Mouse (Mus musculus) macrophage (primary cell): ENCODE results near the gene Cacng6. TPM values are rescaled to one million over a fixed set of nuclear protein-coding genes. Genes with fewer than 3 reads are reported as not detected.

Source experiments
- H3K27ac ChIP-seq: fragments of 350-480 bp; formaldehyde crosslinking; 2 replicates; pipeline ENCODE4 v1.9.0; 2021
- H3K36me3 ChIP-seq: fragments of 350-480 bp; formaldehyde crosslinking; 2 replicates; pipeline ENCODE4 v1.9.0; 2021; ENCODE audit errors: inconsistent target
- H3K4me3 ChIP-seq: fragments of 350-480 bp; formaldehyde crosslinking; 2 replicates; pipeline ENCODE4 v1.9.0; 2021; ENCODE audit errors: inconsistent target
- H3K79me2 ChIP-seq: fragments of 350-480 bp; formaldehyde crosslinking; 2 replicates; pipeline ENCODE4 v1.9.0; 2021; ENCODE audit errors: inconsistent target
- WGBS: methylation state at CpG from one replicate; pipeline ENCODE4 v1.1.7; 2026; ENCODE audit warnings: inconsistent platforms; ENCODE audit not compliant: missing documents; 5-methylcytosine and 5-hydroxymethylcytosine counted together
- polyA plus RNA-seq: library from polyadenylated mRNA; stranded (reverse); fragments of 250-400 nt; gene quantifications from 3 replicates; pipeline ENCODE4 v1.2.4, GENCODE M21; 2018; ENCODE audit warnings: inconsistent platforms

The Cacng6 gene
- polyA plus RNA-seq, 1 experiment from 2014 or later, result not detected

GRCm38 (mm10) chr7:3439984-3440383 is 16.0 kb downstream of the Cacng6 start:
- Histone ChIP-seq H3K27ac (no peak overlapping the region), H3K4me3 (no peak overlapping the region), H3K79me2 (no peaks in the 10 kb centered on the region), H3K36me3 (no peaks in the 10 kb centered on the region)
- 100% methylated on average over 3 of the region's 11 CpGs for WGBS

GRCm38 (mm10) chr7:3440526-3440925 is 16.5 kb downstream of the Cacng6 start:
- Histone ChIP-seq H3K4me3 (no peak overlapping the region), H3K79me2 (no peaks in the 10 kb centered on the region), H3K27ac (no peak overlapping the region), H3K36me3 (no peaks in the 10 kb centered on the region)
- WGBS, result 92% methylated on average over 8 of the region's 8 CpGs

- no peaks in the 10 kb centered on the region for H3K79me2 ChIP-seq
- H3K36me3 ChIP-seq, result no peaks in the 10 kb centered on the region
- 4% methylated on average over 10 of the region's 10 CpGs for WGBS
- H3K27ac ChIP-seq, result peak overlapping the region; percentile 37
- no peak overlapping the region for H3K4me3 ChIP-seq
These were observed 18.6 kb downstream of the Cacng6 start for GRCm38 (mm10) chr7:3442476-3443062.

GRCm38 (mm10) chr7:3444678-3445077 is 20.7 kb downstream of the Cacng6 start:
- WGBS, result 61% methylated on average over 3 of the region's 3 CpGs
- H3K27ac ChIP-seq, result no peak overlapping the region
- no peaks in the 10 kb centered on the region for H3K36me3 ChIP-seq
- H3K79me2 ChIP-seq, result no peaks in the 10 kb centered on the region
- H3K4me3 ChIP-seq, result no peak overlapping the region

- H3K36me3 ChIP-seq, result no peaks in the 10 kb centered on the region
- no peak overlapping the region for H3K4me3 ChIP-seq
- H3K27ac ChIP-seq, result no peak overlapping the region
- WGBS, result 92% methylated on average over 3 of the region's 3 CpGs
- H3K79me2 ChIP-seq, result no peaks in the 10 kb centered on the region
These were observed 22.6 kb downstream of the Cacng6 start for GRCm38 (mm10) chr7:3446584-3446983.

GRCm38 (mm10) chr7:3447026-3447425 is 23.0 kb downstream of the Cacng6 start:
- Histone ChIP-seq H3K27ac (no peak overlapping the region), H3K4me3 (no peak overlapping the region), H3K79me2 (no peaks in the 10 kb centered on the region), H3K36me3 (no peaks in the 10 kb centered on the region)
- WGBS, result 58% methylated on average over 4 of the region's 4 CpGs

GRCm38 (mm10) chr7:3448737-3449454 is 24.9 kb downstream of the Cacng6 start:
- no peaks in the 10 kb centered on the region for H3K79me2 ChIP-seq
- WGBS, result 27% methylated on average over 15 of the region's 15 CpGs
- no peak overlapping the region for H3K4me3 ChIP-seq

GRCm38 (mm10) chr7:3450671-3451070 is 26.7 kb downstream of the Cacng6 start:
- Histone ChIP-seq H3K36me3 (no peaks in the 10 kb centered on the region), H3K4me3 (no peak overlapping the region), H3K79me2 (no peaks in the 10 kb centered on the region), H3K27ac (no peak overlapping the region)
- WGBS, result 79% methylated on average over 5 of the region's 5 CpGs

More at GRCm38 (mm10) chr7:3448737-3449454, 24.9 kb downstream of the Cacng6 start:
- H3K36me3 ChIP-seq, result no peaks in the 10 kb centered on the region
- H3K27ac ChIP-seq, result no peak overlapping the region

- Histone ChIP-seq H3K27ac (no peak overlapping the region), H3K79me2 (no peaks in the 10 kb centered on the region), H3K36me3 (no peaks in the 10 kb centered on the region), H3K4me3 (no peak overlapping the region)
- 64% methylated on average over 5 of the region's 6 CpGs for WGBS
These were observed 27.2 kb downstream of the Cacng6 start for GRCm38 (mm10) chr7:3451161-3451560.

GRCm38 (mm10) chr7:3452821-3453485 is 29.0 kb downstream of the Cacng6 start:
- H3K27ac ChIP-seq, result no peak overlapping the region
- no peaks in the 10 kb centered on the region for H3K36me3 ChIP-seq
- no peaks in the 10 kb centered on the region for H3K79me2 ChIP-seq
- no peak overlapping the region for H3K4me3 ChIP-seq
- WGBS, result 81% methylated on average over 12 of the region's 12 CpGs

- Histone ChIP-seq H3K27ac (no peak overlapping the region), H3K79me2 (no peaks in the 10 kb centered on the region), H3K36me3 (no peaks in the 10 kb centered on the region), H3K4me3 (no peak overlapping the region)
- 94% methylated on average over 5 of the region's 11 CpGs for whole genome bisulfite sequencing
These were observed 29.6 kb downstream of the Cacng6 start for GRCm38 (mm10) chr7:3453486-3454183.

- Histone ChIP-seq H3K79me2 (no peaks in the 10 kb centered on the region), H3K36me3 (no peaks in the 10 kb centered on the region), H3K4me3 (no peak overlapping the region), H3K27ac (no peak overlapping the region)
- 80% methylated on average over 10 of the region's 10 CpGs for WGBS
These were observed 33.3 kb downstream of the Cacng6 start for GRCm38 (mm10) chr7:3457111-3457840.

GRCm38 (mm10) chr7:3457841-3458217 is 33.8 kb downstream of the Cacng6 start:
- H3K27ac ChIP-seq, result no peak overlapping the region
- no peaks in the 10 kb centered on the region for H3K36me3 ChIP-seq
- H3K79me2 ChIP-seq, result no peaks in the 10 kb centered on the region
- no peak overlapping the region for H3K4me3 ChIP-seq
- WGBS, result 80% methylated on average over 9 of the region's 9 CpGs

GRCm38 (mm10) chr7:3460261-3460660 is 36.3 kb downstream of the Cacng6 start:
- WGBS, result 96% methylated on average over 8 of the region's 8 CpGs
- H3K79me2 ChIP-seq, result no peaks in the 10 kb centered on the region
- no peak overlapping the region for H3K4me3 ChIP-seq
- no peaks in the 10 kb centered on the region for H3K36me3 ChIP-seq
- no peak overlapping the region for H3K27ac ChIP-seq
